Mouse (Mus musculus): ENCODE measurements at regions not wholly inside any gene's neighbourhood (a gene's known extent, or its start where the extent isn't known, plus 50 kb on each side); places are given as distances from the start of the nearest gene placed in this dataset.

GRCm38 (mm10) chr14:86211654-86212053, 929.4 kb downstream of the Diaph3 start:
- H3K4me1 ChIP-seq, result no peaks in the 10 kb centered on the region
- no peaks in the 10 kb centered on the region for H3K27me3 ChIP-seq (ENCODE audit: low read depth, poor library complexity, severe bottlenecking)
- no peak for DNase-seq (ENCODE audit: low spot score)
- H3K27ac ChIP-seq, result no peak overlapping the region
- H3K4me3 ChIP-seq, result no peak overlapping the region
- no peaks in the 10 kb centered on the region for H3K9me3 ChIP-seq (replicated peaks)
- no peaks in the 10 kb centered on the region for H3K36me3 ChIP-seq
- 91% methylated on average over 3 of the region's 3 CpGs for WGBS

- H3K27me3 ChIP-seq (ENCODE audit: low read depth, poor library complexity, severe bottlenecking), result no peaks in the 10 kb centered on the region
- no peak overlapping the region for H3K27ac ChIP-seq
- no peaks in the 10 kb centered on the region for H3K9me3 ChIP-seq (replicated peaks)
- no peak overlapping the region for H3K4me3 ChIP-seq
- WGBS, result 76% methylated on average over 7 of the region's 7 CpGs
- H3K4me1 ChIP-seq, result 0 out of 2 replicates have a peak, but pooled peaks cover 3% of the 10 kb centered on the region
- H3K36me3 ChIP-seq, result no peaks in the 10 kb centered on the region
- DNase-seq (ENCODE audit: low spot score), result no peak
Measured at GRCm38 (mm10) chr14:86204582-86204981, 936.5 kb downstream of the Diaph3 start.

GRCm38 (mm10) chr14:86197864-86198263, 943.2 kb downstream of the Diaph3 start:
- 93% methylated on average over 4 of the region's 4 CpGs for WGBS
- DNase-seq (ENCODE audit: low spot score), result no peak
- no peaks in the 10 kb centered on the region for H3K36me3 ChIP-seq
- no peak overlapping the region for H3K4me3 ChIP-seq
- no peaks in the 10 kb centered on the region for H3K27me3 ChIP-seq (ENCODE audit: low read depth, poor library complexity, severe bottlenecking)
- H3K4me1 ChIP-seq, result no peaks in the 10 kb centered on the region
- H3K9me3 ChIP-seq (replicated peaks), result no peaks in the 10 kb centered on the region
- no peak overlapping the region for H3K27ac ChIP-seq

- WGBS, result 81% methylated on average over 4 of the region's 4 CpGs
- Histone ChIP-seq H3K9me3 (replicated peaks) (no peaks in the 10 kb centered on the region), H3K27ac (no peak overlapping the region), H3K36me3 (no peaks in the 10 kb centered on the region), H3K4me3 (no peak overlapping the region), H3K4me1 (peaks cover 6% of the 10 kb centered on the region; the same call in 1 of the 2 replicates), H3K27me3 (ENCODE audit: low read depth, poor library complexity, severe bottlenecking) (no peaks in the 10 kb centered on the region)
- no peak for DNase-seq (ENCODE audit: low spot score)
Measured at GRCm38 (mm10) chr14:86184663-86185381, 956.2 kb downstream of the Diaph3 start.

- H3K4me1 ChIP-seq, result peaks cover 6% of the 10 kb centered on the region; the same call in 1 of the 2 replicates
- no peak overlapping the region for H3K27ac ChIP-seq
- H3K4me3 ChIP-seq, result no peak overlapping the region
- H3K9me3 ChIP-seq (replicated peaks), result no peaks in the 10 kb centered on the region
- H3K36me3 ChIP-seq, result no peaks in the 10 kb centered on the region
- no peak for DNase-seq (ENCODE audit: low spot score)
- WGBS, result 89% methylated on average over 4 of the region's 4 CpGs
- H3K27me3 ChIP-seq (ENCODE audit: low read depth, poor library complexity, severe bottlenecking), result no peaks in the 10 kb centered on the region
Measured at GRCm38 (mm10) chr14:86178517-86178916, 962.5 kb downstream of the Diaph3 start.

- 82% methylated on average over 1 of the region's 1 CpGs for WGBS
- no peak for DNase-seq (ENCODE audit: low spot score)
Measured at GRCm38 (mm10) chr14:86171118-86171517, 969.9 kb downstream of the Diaph3 start.

GRCm38 (mm10) chr14:86159151-86159550, 981.9 kb downstream of the Diaph3 start:
- H3K4me3 ChIP-seq, result no peak overlapping the region
- H3K36me3 ChIP-seq, result no peaks in the 10 kb centered on the region
- H3K27me3 ChIP-seq (ENCODE audit: low read depth, poor library complexity, severe bottlenecking), result no peaks in the 10 kb centered on the region
- H3K27ac ChIP-seq, result no peak overlapping the region
- no peaks in the 10 kb centered on the region for H3K4me1 ChIP-seq
- no peak for DNase-seq (ENCODE audit: low spot score)
- 91% methylated on average over 10 of the region's 10 CpGs for WGBS
- H3K9me3 ChIP-seq (replicated peaks), result no peaks in the 10 kb centered on the region

More at GRCm38 (mm10) chr14:86171118-86171517, 969.9 kb downstream of the Diaph3 start:
- H3K9me3 ChIP-seq (replicated peaks), result no peaks in the 10 kb centered on the region
- H3K36me3 ChIP-seq, result no peaks in the 10 kb centered on the region
- H3K4me3 ChIP-seq, result no peak overlapping the region
- no peaks in the 10 kb centered on the region for H3K27me3 ChIP-seq (ENCODE audit: low read depth, poor library complexity, severe bottlenecking)
- H3K27ac ChIP-seq, result no peak overlapping the region
- no peaks in the 10 kb centered on the region for H3K4me1 ChIP-seq

GRCm38 (mm10) chr14:86154688-86155087, 986.3 kb downstream of the Diaph3 start:
- Histone ChIP-seq H3K9me3 (replicated peaks) (no peaks in the 10 kb centered on the region), H3K27ac (no peak overlapping the region)

GRCm38 (mm10) chr14:86151276-86151675, 989.8 kb downstream of the Diaph3 start:
- Histone ChIP-seq H3K36me3 (no peaks in the 10 kb centered on the region), H3K9me3 (replicated peaks) (no peaks in the 10 kb centered on the region), H3K27ac (no peak overlapping the region), H3K4me3 (no peak overlapping the region), H3K27me3 (ENCODE audit: low read depth, poor library complexity, severe bottlenecking) (no peaks in the 10 kb centered on the region), H3K4me1 (no peaks in the 10 kb centered on the region)
- no peak for DNase-seq (ENCODE audit: low spot score)
- 98% methylated on average over 1 of the region's 1 CpGs for WGBS

More at GRCm38 (mm10) chr14:86154688-86155087, 986.3 kb downstream of the Diaph3 start:
- 94% methylated on average over 3 of the region's 3 CpGs for WGBS
- no peaks in the 10 kb centered on the region for H3K36me3 ChIP-seq
- no peak overlapping the region for H3K4me3 ChIP-seq
- no peak for DNase-seq (ENCODE audit: low spot score)
- H3K27me3 ChIP-seq (ENCODE audit: low read depth, poor library complexity, severe bottlenecking), result no peaks in the 10 kb centered on the region
- no peaks in the 10 kb centered on the region for H3K4me1 ChIP-seq

GRCm38 (mm10) chr14:86150329-86150866, 990.6 kb downstream of the Diaph3 start:
- DNase-seq (ENCODE audit: low spot score), result no peak
- WGBS, result 94% methylated on average over 3 of the region's 3 CpGs
- Histone ChIP-seq H3K27ac (no peak overlapping the region), H3K27me3 (ENCODE audit: low read depth, poor library complexity, severe bottlenecking) (no peaks in the 10 kb centered on the region), H3K36me3 (no peaks in the 10 kb centered on the region), H3K9me3 (replicated peaks) (no peaks in the 10 kb centered on the region), H3K4me3 (no peak overlapping the region), H3K4me1 (no peaks in the 10 kb centered on the region)

- no peak overlapping the region for H3K4me3 ChIP-seq
- no peak for DNase-seq (ENCODE audit: low spot score)
- no peaks in the 10 kb centered on the region for H3K27me3 ChIP-seq (ENCODE audit: low read depth, poor library complexity, severe bottlenecking)
- no peak overlapping the region for H3K27ac ChIP-seq
- H3K9me3 ChIP-seq (replicated peaks), result no peaks in the 10 kb centered on the region
- no peaks in the 10 kb centered on the region for H3K4me1 ChIP-seq
- no peaks in the 10 kb centered on the region for H3K36me3 ChIP-seq
- WGBS, result 76% methylated on average over 4 of the region's 4 CpGs
Measured at GRCm38 (mm10) chr14:86115254-86116057, 1025.6 kb downstream of the Diaph3 start.

- Histone ChIP-seq H3K27ac (no peak overlapping the region), H3K36me3 (no peaks in the 10 kb centered on the region), H3K27me3 (ENCODE audit: low read depth, poor library complexity, severe bottlenecking) (no peaks in the 10 kb centered on the region), H3K4me1 (no peaks in the 10 kb centered on the region), H3K9me3 (replicated peaks) (no peaks in the 10 kb centered on the region), H3K4me3 (no peak overlapping the region)
- DNase-seq (ENCODE audit: low spot score), result no peak
- 77% methylated on average over 1 of the region's 1 CpGs for WGBS
Measured at GRCm38 (mm10) chr14:86101497-86101896, 1039.5 kb downstream of the Diaph3 start.

Data from limb, embryonic 10.5 days (tissue).